Mouse (Mus musculus): Measurements from ENCODE around the gene Isx.

GRCm38 (mm10) chr8:74920691-74921421, 47.9 kb downstream of the Isx start:
- TF ChIP-seq CTCF (IDR thresholded peaks at IDR 0.05; ENCODE audit: control insufficient read depth, insufficient read depth, low read length) (no peak), POLR2A (IDR thresholded peaks at IDR 0.05; ENCODE audit: borderline replicate concordance, control insufficient read depth, low read depth, low read length) (no peak)

All from bone marrow, adult 2 months (tissue).